Mouse (Mus musculus): ENCODE results near the gene Nr4a3. TPM values are rescaled to one million over a fixed set of nuclear protein-coding genes. Genes with fewer than 3 reads are reported as not detected.

Gene Nr4a3
- 10 to 100 TPM; 13.7 to 21.3 TPM for total RNA-seq (2023)

GRCm38 (mm10) chr4:48044491-48045211 is at the start of gene Nr4a3:
Gene Nr4a3 (plus strand): TSS chr4:48045153.

GRCm38 (mm10) chr4:48124773-48125469 is 80.0 kb downstream of the Nr4a3 start, which contains the start of gene Stx17:
Gene Stx17 (plus strand): TSS chr4:48124915.

Other genes starting within 250 kb of the Nr4a3 start
- gene Stx17, start 79.8 kb downstream of the Nr4a3 start, total RNA-seq (2023) = 10 to 100 TPM; 28.7 to 29.6 TPM
- gene Erp44, start 234.4 kb downstream of the Nr4a3 start, total RNA-seq (2023) = 10 to 100 TPM; 68.5 to 69.6 TPM
- gene Invs, start 234.6 kb downstream of the Nr4a3 start, total RNA-seq (2023) = 10 to 100 TPM; 12.8 to 18.1 TPM